Mouse (Mus musculus): ENCODE measurements around the gene 1700006A11Rik.
"Not testable (repeated sequence)": the region's sequence is repeated elsewhere in the genome, so short reads cannot be mapped to it uniquely, and the experiment has no call there.

1700006A11Rik gene

GRCm38 (mm10) chr3:124425940-124426339, at the start of gene 1700006A11Rik:
Gene 1700006A11Rik (minus strand): TSS chr3:124426040.
- no peak for DNase-seq

- DNase-seq = not testable (repeated sequence)
Measured at GRCm38 (mm10) chr3:124474291-124474690, 48.5 kb upstream of the 1700006A11Rik start.

GRCm38 (mm10) chr3:124466102-124466730, 40.4 kb upstream of the 1700006A11Rik start:
- no peak for DNase-seq

- no peak for DNase-seq
Measured at GRCm38 (mm10) chr3:124392201-124392600, 33.6 kb downstream of the 1700006A11Rik start.

GRCm38 (mm10) chr3:124390101-124390500, 35.7 kb downstream of the 1700006A11Rik start:
- no peak for DNase-seq

- no peak for DNase-seq
Measured at GRCm38 (mm10) chr3:124389650-124390049, 36.2 kb downstream of the 1700006A11Rik start.

- DNase-seq = not testable (repeated sequence)
Measured at GRCm38 (mm10) chr3:124385377-124385776, 40.5 kb downstream of the 1700006A11Rik start.

- no peak for DNase-seq
Measured at GRCm38 (mm10) chr3:124372031-124372430, 53.8 kb downstream of the 1700006A11Rik start.

GRCm38 (mm10) chr3:124357533-124357932, 68.3 kb downstream of the 1700006A11Rik start:
- DNase-seq = no peak

Measured in lung, adult 18-20 months (tissue).